Mouse (Mus musculus): ENCODE measurements around the gene Srgn. TPM values are rescaled to one million over a fixed set of nuclear protein-coding genes. Genes with fewer than 3 reads are reported as not detected.

Srgn gene
- polyA plus RNA-seq (2017; shearing (Covaris generic)) = 876 TPM

GRCm38 (mm10) chr10:62527351-62527750 lies at the start of gene Srgn:
Gene Srgn, minus strand, starts transcription at chr10:62527451.

GRCm38 (mm10) chr10:62486618-62487415 lies 40.4 kb downstream of the Srgn start, which contains the start of gene Vps26a:
Gene Vps26a, minus strand, starts transcription at chr10:62486805.

GRCm38 (mm10) chr10:62449364-62450279 lies 77.6 kb downstream of the Srgn start, which contains the start of the genes 4930507D05Rik and Supv3l1:
Gene 4930507D05Rik, plus strand, starts transcription at chr10:62449489.
Gene Supv3l1, minus strand, starts transcription at chr10:62449738.

Other genes with a start within 250 kb of the Srgn start
- gene Hk1, start 147.5 kb downstream of the Srgn start, polyA plus RNA-seq (2017; shearing (Covaris generic)) = 109 TPM
- not detected for gene Hkdc1, start 105.0 kb downstream of the Srgn start, polyA plus RNA-seq (2017; shearing (Covaris generic))
- 0.17 TPM for gene 4930507D05Rik, start 78.0 kb downstream of the Srgn start, polyA plus RNA-seq (2017; shearing (Covaris generic))
- 27.3 TPM for gene Supv3l1, start 77.7 kb downstream of the Srgn start, polyA plus RNA-seq (2017; shearing (Covaris generic))
- gene Vps26a, start 40.6 kb downstream of the Srgn start, polyA plus RNA-seq (2017; shearing (Covaris generic)) = 68.4 TPM
- gene Kif1bp, start 51.0 kb upstream of the Srgn start, polyA plus RNA-seq (2017; shearing (Covaris generic)) = 33.5 TPM
- 40.4 TPM for gene Ddx21, start 74.8 kb upstream of the Srgn start, polyA plus RNA-seq (2017; shearing (Covaris generic))
- gene Ddx50, start 123.8 kb upstream of the Srgn start, polyA plus RNA-seq (2017; shearing (Covaris generic)) = 150 TPM
- gene Stox1, start 198.7 kb upstream of the Srgn start, polyA plus RNA-seq (2017; shearing (Covaris generic)) = 1.3 TPM